Comparison of ENCODE assay signal across 25 mouse cellular contexts in the genomic region with DNA sequence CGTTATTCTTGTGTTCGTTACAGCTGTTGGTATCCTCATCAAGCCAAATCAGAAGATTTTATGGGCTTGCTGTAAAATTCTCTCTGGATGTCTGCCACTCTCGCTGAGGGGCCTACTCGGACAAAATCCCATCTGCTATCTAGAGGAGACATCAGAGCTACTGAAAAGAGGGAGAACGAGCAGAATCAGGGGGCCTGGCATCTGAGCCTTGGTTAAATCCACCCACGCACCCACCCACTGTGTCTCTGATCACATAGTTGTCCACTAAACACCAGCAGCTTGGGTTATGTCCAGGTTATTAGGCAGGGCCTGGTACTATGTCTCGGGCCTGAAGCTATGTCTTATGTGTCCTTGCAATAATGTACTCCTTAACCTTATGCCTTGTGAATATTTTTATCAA.
DNase-seq lines count a peak whose midpoint lies in the region; ATAC-seq lines count a peak whose summit lies in the region.
"Had no signal": no experiment of that assay in that cellular context is flagged by ENCODE, and none has a peak within 500 bp of the region (broad histone marks: within the 10 kb centered on the region; RNA-seq: fewer than 3 reads in every experiment).

No protein-coding gene starts in this region.

- no peaks in the 10 kb centered on the region for H3K36me3 ChIP-seq in heart, embryonic 12.5 days
- H3K36me3 ChIP-seq: embryonic facial prominence, embryonic 10.5 days; embryonic facial prominence, embryonic 12.5 days; forebrain, embryonic 15.5 days; G1E had no signal

- ATAC-seq in heart, embryonic 12.5 days (ENCODE audit: insufficient number of reproducible peaks, low FRiP score), result no peak
- ATAC-seq: activated CD4-positive, CD25-positive, alpha-beta regulatory T cell, adult 4 months; CD4-positive, CD25-positive, alpha-beta regulatory T cell, adult 4 months; forebrain, embryonic 13.5 days; forebrain, embryonic 15.5 days; forebrain, postnatal 0 days; Patski had no signal

- H3K27me3 ChIP-seq in heart, embryonic 12.5 days (replicated peaks), result no peaks in the 10 kb centered on the region
- H3K27me3 ChIP-seq: CH12.LX; embryonic facial prominence, embryonic 12.5 days; forebrain, embryonic 13.5 days; forebrain, embryonic 15.5 days; Patski had no signal

- DNase-seq in cerebellum, postnatal 10 days, result peak; percentile 65 to 73
- no peak for DNase-seq in cerebellum, postnatal 4 days (ENCODE audit: low spot score in 2 of 2)
- DNase-seq in heart, adult 11 months, result peak; percentile 41
- DNase-seq in right cerebral cortex, postnatal 10 days (ENCODE audit: low spot score in 2 of 2), result peak; percentile 23 to 32
- no peak for DNase-seq in right cerebral cortex, postnatal 25 days
- DNase-seq: adrenal gland, adult 8-10 months; adrenal gland, postnatal 14 days; adrenal gland, postnatal 36 days; B cell, adult 2 months; cerebellum, adult 11 months; cerebellum, adult 18-20 months; cerebellum, adult 8-10 months; cerebellum, adult 9-11 months; cerebellum, postnatal 36 days; forebrain, postnatal 0 days had no signal

- H3K4me2 ChIP-seq in heart, embryonic 12.5 days, result no peak overlapping the region
- H3K4me2 ChIP-seq: embryonic facial prominence, embryonic 12.5 days; forebrain, embryonic 13.5 days; forebrain, embryonic 15.5 days had no signal

- H3K9me3 ChIP-seq in heart, embryonic 12.5 days (replicated peaks), result no peaks in the 10 kb centered on the region
- H3K9me3 ChIP-seq: embryonic facial prominence, embryonic 10.5 days; embryonic facial prominence, embryonic 12.5 days; forebrain, embryonic 13.5 days; forebrain, embryonic 15.5 days; G1E had no signal

- no peak overlapping the region for H3K4me3 ChIP-seq in heart, embryonic 12.5 days
- H3K4me3 ChIP-seq: embryonic facial prominence, embryonic 10.5 days; embryonic facial prominence, embryonic 12.5 days; forebrain, embryonic 13.5 days; forebrain, embryonic 15.5 days had no signal

- no peak overlapping the region for H3K9ac ChIP-seq in heart, embryonic 12.5 days
- H3K9ac ChIP-seq: embryonic facial prominence, embryonic 12.5 days; forebrain, embryonic 13.5 days; forebrain, embryonic 15.5 days; forebrain, postnatal 0 days had no signal

- WGBS in heart, embryonic 12.5 days, result 74% methylated on average over 7 of the region's 7 CpGs

- no peak overlapping the region for H3K27ac ChIP-seq in heart, embryonic 12.5 days (ENCODE audit: poor library complexity, severe bottlenecking)
- H3K27ac ChIP-seq: embryonic facial prominence, embryonic 10.5 days; embryonic facial prominence, embryonic 12.5 days; forebrain, embryonic 13.5 days; forebrain, embryonic 15.5 days had no signal

- no peaks in the 10 kb centered on the region for H3K4me1 ChIP-seq in heart, embryonic 12.5 days (replicated peaks)
- H3K4me1 ChIP-seq: embryonic facial prominence, embryonic 10.5 days; embryonic facial prominence, embryonic 12.5 days; forebrain, embryonic 13.5 days; forebrain, embryonic 15.5 days had no signal

Comparison
In these comparisons a context has a peak if more than half of its experiments do, and no peak if none do; other contexts are left out.
1. DNase-seq: peak in cerebellum, postnatal 10 days (2 of 2), heart, adult 11 months (single experiment) and right cerebral cortex, postnatal 10 days (2 of 2); none in cerebellum, postnatal 4 days (0 of 2) and right cerebral cortex, postnatal 25 days (single experiment).